Mouse (Mus musculus): ENCODE data around the gene Ccdc85c.

Gene Ccdc85c

DNA sequence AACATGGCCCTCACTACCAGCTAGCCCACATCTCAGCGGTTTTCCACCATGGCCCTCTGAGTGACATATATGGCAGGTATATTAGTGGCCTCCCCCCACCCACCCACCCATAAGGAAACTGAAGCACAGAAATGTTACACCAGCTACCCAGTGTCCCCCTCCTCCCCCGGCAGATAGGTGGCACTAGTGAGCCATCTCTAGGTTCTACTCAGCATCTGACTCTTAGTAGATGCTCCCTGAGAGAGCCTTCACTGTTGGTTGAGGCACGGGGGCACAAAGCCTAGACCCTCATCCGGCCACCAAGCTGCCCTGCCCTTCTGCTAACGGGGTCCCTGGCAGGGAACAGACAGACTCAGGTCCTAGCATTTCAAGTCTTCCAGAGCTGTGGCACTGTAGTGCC lies 57.7 kb downstream of the Ccdc85c start:
- DNase-seq (ENCODE audit: low read depth, low spot score), result peak; percentile 58

- no peak for DNase-seq (ENCODE audit: low read depth, low spot score)
These were observed 58.4 kb downstream of the Ccdc85c start for GRCm38 (mm10) chr12:108216611-108217370.

DNA sequence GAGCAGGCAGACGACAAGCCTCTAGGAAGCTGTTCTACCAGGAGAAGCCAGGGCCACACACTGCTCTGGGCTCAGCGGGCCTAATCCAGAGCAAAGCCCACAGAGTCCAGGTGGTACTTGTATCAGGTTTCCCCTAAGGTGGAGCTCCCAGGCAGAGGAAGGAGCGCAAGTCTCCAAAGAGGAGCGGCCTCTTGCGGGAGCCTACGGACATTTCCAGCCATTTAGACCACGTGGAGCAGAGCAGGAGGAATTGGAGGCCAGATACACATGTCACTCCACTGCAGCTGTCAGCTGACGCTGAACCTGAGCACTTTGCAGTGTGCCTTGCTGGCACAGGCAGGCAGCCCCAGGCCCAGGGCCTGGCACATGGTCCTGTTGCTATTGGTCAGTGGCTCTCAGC lies 60.1 kb downstream of the Ccdc85c start:
- no peak for DNase-seq (ENCODE audit: low read depth, low spot score)

DNA sequence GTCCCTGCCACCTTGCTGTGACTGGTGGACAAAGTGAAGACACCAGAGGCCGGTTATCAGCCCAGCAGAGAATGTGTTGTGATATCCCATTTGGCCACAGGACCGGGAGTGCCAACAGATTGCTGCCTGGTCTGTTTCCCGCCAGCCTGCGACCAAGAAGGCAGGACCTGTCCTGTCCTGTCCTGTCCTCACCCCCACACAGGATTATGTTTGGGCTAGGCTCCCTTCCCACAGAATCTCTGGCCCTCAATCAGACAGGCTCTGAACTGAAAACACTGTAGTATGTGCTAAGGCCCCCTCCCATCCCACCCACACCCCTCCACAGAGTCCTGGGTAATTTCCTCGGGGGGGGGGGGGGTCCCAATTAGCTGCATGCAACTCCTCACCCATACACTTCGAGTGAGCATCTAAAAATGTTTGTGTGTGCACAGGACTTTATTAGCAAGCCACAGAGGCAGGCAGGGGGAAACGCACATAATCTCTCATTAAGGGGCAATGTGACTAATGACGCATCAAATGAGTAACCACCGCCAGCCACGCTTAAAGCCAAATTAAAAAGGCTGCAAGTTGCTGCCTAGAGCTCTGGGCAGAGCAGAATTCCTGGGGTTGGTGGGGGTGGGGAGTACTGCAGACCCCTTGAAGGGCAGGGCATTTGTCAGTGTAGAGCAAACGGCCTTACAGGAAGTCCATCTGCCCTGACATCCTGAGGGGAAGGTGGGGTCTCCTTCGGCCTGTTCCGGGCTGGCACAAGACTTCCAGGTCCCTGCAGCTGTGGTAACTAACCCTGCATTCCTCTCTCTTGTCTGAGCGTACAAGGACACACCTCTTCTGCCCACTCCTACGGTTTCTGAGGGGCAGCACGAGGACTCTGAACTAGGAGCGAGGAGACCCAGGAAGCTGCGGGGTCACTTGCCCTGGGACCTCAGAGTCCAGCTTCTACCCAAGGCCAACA lies 61.9 kb downstream of the Ccdc85c start:
- DNase-seq (ENCODE audit: low read depth, low spot score), result no peak

DNA sequence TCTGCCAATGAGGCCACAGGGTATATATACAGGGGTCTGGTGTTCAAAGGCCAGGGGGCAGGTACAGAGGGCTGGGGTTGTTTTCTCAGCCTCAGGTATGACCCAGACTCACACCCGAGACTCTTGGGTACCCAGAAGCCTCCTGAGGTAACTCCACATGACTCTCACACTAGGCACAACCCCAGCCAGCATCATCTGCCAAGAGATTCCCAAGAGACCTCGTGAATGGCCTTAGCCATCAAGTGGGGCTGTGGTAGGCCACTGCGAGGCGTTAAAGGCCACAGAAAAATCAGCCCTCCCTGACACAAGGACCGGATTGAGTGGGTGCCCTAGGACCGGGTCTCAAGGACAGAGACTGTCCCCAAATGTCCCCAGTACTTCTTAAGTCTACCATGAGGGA lies 62.7 kb downstream of the Ccdc85c start:
- no peak for DNase-seq (ENCODE audit: low read depth, low spot score)

DNA sequence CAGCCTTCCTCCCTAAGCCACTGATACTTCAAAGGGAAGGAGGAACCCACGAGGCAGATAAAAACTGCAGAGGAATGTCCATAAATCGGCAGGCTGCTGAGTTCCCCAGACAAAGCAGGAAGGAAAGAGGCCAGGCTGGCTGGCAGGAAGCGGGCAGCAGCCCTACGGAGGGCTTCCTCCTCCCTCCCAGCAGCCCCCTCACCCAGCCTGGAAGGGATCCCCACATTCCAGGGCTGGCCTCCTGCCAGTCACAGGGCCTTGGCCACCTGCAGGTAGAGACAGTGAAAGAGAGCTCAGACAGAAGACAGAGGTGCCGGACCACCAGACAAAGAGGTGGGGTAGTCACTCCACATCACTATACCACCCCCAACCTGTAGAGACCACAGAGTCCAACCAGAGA lies 63.2 kb downstream of the Ccdc85c start:
- no peak for DNase-seq (ENCODE audit: low read depth, low spot score)

DNA sequence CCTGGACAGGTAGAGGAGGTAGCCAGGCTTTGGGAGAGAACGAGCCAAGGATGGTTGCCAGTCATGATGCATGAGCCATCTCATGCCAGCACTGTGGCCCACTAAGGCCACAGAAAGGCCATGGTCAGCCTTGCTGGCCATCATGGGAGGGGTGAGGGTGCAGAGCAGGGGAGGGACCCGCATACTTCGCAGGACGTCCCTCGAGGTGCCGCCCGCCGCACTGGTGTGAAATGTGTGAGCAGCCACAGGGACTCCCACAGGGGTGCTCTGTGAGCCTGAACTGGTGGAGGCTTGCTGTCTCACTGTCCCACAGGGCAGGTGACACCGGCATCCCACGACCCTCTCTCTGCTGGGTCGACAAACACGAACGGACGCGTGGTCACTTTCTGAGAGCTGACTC lies 64.6 kb downstream of the Ccdc85c start:
- no peak for DNase-seq (ENCODE audit: low read depth, low spot score)

- DNase-seq (ENCODE audit: low read depth, low spot score), result peak; percentile 81
These were observed 66.3 kb downstream of the Ccdc85c start for GRCm38 (mm10) chr12:108208726-108209438.

GRCm38 (mm10) chr12:108208216-108208615 lies 67.0 kb downstream of the Ccdc85c start:
- no peak for DNase-seq (ENCODE audit: low read depth, low spot score)

GRCm38 (mm10) chr12:108206641-108207040 lies 68.6 kb downstream of the Ccdc85c start:
- peak; percentile 80 for DNase-seq (ENCODE audit: low read depth, low spot score)

- DNase-seq (ENCODE audit: low read depth, low spot score), result no peak
These were observed 70.2 kb downstream of the Ccdc85c start for GRCm38 (mm10) chr12:108204978-108205377.

DNA sequence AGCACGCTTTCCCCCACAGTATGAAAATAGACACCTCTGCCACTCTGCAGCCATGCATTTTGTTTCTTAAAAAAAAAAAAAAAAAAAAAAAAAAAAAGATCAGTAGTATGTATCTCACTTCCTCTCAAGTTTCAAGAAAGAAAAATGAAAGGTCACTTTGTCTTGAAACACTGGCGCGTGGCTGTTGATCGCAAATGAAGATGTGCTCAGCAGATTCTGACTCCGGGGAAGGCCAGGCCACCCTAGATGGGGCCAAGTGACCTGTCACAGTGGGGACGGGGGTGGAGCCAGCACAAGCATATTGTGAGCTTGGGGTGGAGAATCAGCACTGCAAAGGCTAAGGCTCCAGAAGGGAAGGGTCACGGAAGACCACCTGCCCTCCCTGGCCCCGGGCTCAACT lies 71.3 kb downstream of the Ccdc85c start:
- DNase-seq (ENCODE audit: low read depth, low spot score), result no peak

DNA sequence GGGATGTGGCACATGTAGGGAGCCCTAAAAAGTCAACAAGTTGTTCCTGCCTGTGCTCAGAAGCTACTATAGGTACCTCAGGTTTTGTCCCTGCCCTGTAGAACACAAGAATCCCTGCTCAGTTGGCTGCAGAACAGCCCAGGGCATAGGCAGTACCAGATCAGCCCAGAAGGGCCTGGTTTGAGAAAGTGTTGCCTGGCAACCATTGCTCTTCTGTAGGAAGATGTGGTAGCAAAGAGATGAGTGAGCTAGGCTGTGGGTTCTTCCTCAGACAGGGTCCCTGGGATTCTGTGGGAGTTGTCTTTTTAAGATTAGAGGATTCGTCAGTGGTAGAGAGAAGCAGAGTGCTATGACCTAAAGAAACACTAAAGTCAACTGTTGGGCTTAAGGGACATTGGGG lies 75.1 kb downstream of the Ccdc85c start:
- no peak for DNase-seq (ENCODE audit: low read depth, low spot score)

DNA sequence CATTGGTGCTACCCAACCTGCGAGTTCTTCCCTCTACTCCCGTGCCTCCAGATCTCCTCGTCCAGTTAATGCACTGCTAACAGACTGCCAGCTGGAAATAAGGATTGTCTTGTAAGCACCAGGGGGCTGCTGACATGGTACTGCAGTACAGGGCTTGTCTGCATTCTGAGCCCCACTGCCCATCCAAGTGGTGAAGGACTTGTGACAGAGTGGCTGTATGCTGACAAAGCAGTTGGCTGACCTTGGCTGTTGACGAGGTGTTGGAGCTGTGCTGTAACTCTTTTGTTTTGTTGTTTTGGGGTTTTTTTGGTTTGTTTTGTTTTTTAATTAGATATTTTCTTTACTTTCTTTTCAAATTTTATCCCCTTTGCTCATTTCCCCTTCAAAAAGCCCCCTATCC lies 76.8 kb downstream of the Ccdc85c start:
- DNase-seq (ENCODE audit: low read depth, low spot score), result no peak

DNA sequence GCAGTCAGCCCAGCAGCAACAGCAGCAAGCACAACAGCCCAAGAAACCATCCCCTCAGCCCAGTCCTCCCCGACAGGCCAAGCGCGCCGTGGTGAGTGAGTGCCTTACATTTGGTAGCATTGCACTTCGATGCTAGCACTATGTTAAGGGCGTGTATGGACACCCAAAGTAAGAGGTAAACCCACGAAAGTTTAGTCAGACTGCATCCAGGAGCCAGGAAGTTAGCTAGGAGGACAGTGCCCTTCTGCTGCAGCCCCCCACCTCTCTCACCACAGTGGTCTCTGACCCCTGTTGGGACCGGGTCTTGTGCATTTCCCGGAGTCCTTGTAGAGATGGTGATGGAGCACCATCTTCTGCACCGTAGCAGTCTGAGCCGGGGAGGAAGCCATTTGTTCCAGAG lies 79.5 kb downstream of the Ccdc85c start:
- DNase-seq (ENCODE audit: low read depth, low spot score), result no peak

GRCm38 (mm10) chr12:108193878-108194277 lies 81.3 kb downstream of the Ccdc85c start:
- no peak for DNase-seq (ENCODE audit: low read depth, low spot score)

DNA sequence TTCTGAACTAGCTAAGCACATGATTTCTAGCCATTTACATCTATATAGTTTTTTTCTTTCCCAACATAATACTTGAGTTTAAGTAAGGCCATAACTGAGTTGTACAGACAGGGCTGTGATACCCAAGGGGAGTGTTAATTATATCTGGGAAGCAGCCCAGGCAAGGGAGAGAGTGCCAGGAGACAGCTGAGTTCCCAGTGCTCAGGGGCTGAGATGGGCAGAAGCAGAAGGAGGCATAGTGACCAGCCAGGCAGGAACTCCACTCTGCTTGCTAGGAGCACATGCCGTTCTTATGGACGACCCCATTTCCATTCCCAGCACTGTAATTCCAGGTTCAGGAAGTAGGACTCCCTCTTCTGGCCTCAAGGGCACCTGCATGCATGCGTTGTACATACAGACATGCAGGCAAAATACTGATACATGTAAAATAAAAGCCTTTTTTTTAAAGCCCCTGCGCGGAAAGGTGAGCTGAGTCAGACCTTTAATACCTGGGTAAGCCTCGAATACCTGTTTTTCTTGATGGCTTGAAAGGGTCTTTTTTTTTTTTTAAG lies 87.6 kb downstream of the Ccdc85c start:
- no peak for DNase-seq (ENCODE audit: low read depth, low spot score)

DNA sequence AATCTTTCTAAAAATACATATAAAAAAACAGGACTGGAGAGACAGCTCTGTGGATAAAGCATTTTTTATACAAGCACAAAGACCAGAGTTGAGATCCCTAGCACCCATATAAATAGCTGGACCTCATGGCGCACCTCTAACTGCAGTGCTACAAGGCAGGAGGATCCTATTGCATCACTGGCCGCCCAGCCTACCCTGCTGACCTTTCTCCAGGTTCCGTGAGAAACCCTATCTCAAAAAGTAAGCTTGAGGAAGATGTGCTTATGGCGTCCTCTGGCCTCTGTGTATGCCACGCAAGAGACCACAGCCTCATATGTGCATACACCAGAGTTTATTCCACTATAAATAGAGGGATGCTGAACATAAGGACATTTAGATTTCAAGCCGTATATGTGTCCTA lies 93.5 kb downstream of the Ccdc85c start:
- DNase-seq (ENCODE audit: low read depth, low spot score), result no peak

DNA sequence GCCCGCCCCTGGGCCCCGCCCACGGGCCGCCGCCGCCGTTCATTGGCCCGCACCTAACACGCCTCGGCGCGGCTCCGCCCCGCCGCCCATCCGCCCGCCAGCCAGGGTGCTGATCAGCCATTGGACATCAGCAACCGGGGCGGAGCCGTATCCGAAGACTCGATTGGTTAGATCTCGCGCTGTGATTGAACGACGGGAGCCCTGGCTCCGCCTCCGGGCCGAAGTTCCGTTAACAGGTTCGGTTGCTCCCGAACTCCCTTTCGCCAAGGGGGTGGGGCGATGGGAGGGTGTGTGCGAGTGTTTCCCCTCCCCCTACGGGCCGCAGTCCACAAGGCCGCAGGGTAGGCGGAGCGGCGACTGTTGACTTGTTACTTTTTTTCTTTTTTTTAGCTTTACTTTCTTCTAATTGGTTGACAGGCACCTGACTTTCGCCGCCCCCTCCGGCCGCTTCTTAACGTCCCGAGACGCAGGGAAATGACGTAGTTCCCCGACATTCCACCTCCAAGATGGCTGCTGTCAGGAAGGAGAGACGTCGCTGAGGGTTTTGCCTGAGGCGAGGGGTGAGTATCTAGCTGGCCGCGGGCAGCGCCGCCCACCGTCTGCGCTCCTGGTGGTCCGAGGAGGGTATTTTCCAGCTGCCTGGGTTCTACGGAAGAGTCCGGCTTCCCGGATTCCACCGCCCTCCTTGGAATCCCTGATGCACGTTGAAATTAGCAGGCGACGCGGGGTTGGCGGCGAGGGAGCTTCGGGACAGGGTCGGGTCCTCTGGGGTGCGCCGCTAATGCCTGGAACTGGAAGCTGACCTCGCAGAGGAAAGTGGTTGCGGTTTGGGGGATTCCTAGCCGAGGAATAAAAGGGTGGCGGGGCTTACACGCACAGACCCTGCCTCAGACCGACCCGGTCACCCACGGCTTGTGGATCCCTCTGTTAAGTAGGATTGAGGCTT lies 95.6 kb downstream of the Ccdc85c start, which contains the start of gene Ccnk:
Gene Ccnk (plus strand): TSS at position 259 of the 946 bp plus-strand sequence.
- DNase-seq (ENCODE audit: low read depth, low spot score), result peak; percentile 99

- DNase-seq (ENCODE audit: low read depth, low spot score), result no peak
These were observed 96.1 kb downstream of the Ccdc85c start, which contains the start of gene Setd3 for GRCm38 (mm10) chr12:108179246-108179320. Gene Setd3 (minus strand): TSS chr12:108179314.
